ENCODE assay signal across 18 mouse cellular contexts in the genomic region with DNA sequence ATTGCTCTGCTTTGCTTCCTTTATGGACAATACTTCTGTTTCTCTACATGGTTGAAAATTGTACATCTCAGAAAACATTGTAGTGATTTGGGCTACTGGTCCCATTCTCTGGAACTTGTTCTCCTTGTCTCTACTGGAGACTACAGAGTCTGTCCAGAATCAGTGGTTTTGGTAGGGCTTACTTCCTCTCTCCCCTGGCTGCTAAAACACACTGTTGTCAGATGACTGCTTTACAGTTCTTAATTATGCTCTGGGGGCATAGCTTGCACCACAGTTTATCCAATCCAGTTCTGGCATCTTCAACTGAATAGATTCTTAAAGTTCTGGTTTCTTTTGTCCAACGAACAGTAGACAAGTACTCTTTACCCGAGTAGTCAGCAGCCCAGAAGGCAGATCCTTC. TPM values are rescaled to one million over a fixed set of nuclear protein-coding genes. Genes with fewer than 3 reads are reported as not detected.
DNase-seq lines count a peak whose midpoint lies in the region; ATAC-seq and TF ChIP-seq lines count a peak whose summit lies in the region.
"Had no signal": no experiment of that assay in that cellular context is flagged by ENCODE, and none has a peak within 500 bp of the region (broad histone marks: within the 10 kb centered on the region; RNA-seq: fewer than 3 reads in every experiment).

No protein-coding gene starts in this region.

- H3K4me1 ChIP-seq in MEL (ENCODE audit: control insufficient read depth in 1 of 2, insufficient read depth in 2 of 2, low read length in 2 of 2) = peaks cover 4 to 7% of the 10 kb centered on the region in 2 experiments
- H3K4me1 ChIP-seq: embryonic facial prominence, embryonic 12.5 days; hindbrain, embryonic 10.5 days had no signal

- no peak for TF ChIP-seq CTCF in MEL (IDR thresholded peaks at IDR 0.05 in 2 of 3, conservative IDR thresholded peaks at IDR 0.05 in 1 of 3; ENCODE audit: control insufficient read depth in 1 of 3, insufficient read depth in 1 of 3, low read depth in 2 of 3, low read length in 3 of 3, poor library complexity in 1 of 3, severe bottlenecking in 1 of 3)

- H3K27me3 ChIP-seq in MEL (ENCODE audit: control insufficient read depth in 1 of 2, insufficient read depth in 2 of 2, low read length in 2 of 2) = no peaks in the 10 kb centered on the region
- H3K27me3 ChIP-seq in splenic B cell, adult 2 months (ENCODE audit: control insufficient read depth, insufficient read depth, low read length, poor library complexity, severe bottlenecking) = no peaks in the 10 kb centered on the region
- H3K27me3 ChIP-seq: embryonic facial prominence, embryonic 12.5 days; heart, embryonic 15.5 days; intestine, embryonic 15.5 days had no signal

- H3K79me2 ChIP-seq in MEL (ENCODE audit: control insufficient read depth, insufficient read depth, low read length, poor library complexity) = no peaks in the 10 kb centered on the region

- no peak overlapping the region for H3K27ac ChIP-seq in MEL (ENCODE audit: control insufficient read depth, low read depth, low read length)
- H3K27ac ChIP-seq: embryonic facial prominence, embryonic 12.5 days; heart, embryonic 15.5 days; hindbrain, embryonic 10.5 days; hindbrain, embryonic 14.5 days; intestine, embryonic 15.5 days had no signal

- TF ChIP-seq RAD21 in MEL (IDR thresholded peaks at IDR 0.05; ENCODE audit: low read depth, low read length) = no peak

- no peak overlapping the region for H3K4me3 ChIP-seq in MEL (ENCODE audit: control insufficient read depth in 1 of 2, insufficient read depth in 1 of 2, low read depth in 2 of 2, low read length in 2 of 2)
- H3K4me3 ChIP-seq: embryonic facial prominence, embryonic 12.5 days; heart, embryonic 15.5 days; hindbrain, embryonic 10.5 days; intestine, embryonic 15.5 days had no signal

- TF ChIP-seq POLR2A in MEL (IDR thresholded peaks at IDR 0.05; ENCODE audit: control insufficient read depth in 1 of 2, insufficient read depth in 1 of 2, low read depth in 1 of 2, low read length in 2 of 2, poor library complexity in 1 of 2) = no peak

- TF ChIP-seq EP300 in MEL (IDR thresholded peaks at IDR 0.05; ENCODE audit: low read depth in 1 of 2, low read length in 2 of 2) = no peak

- peak; percentile 38 to 78; a peak in 3 of 4 replicates for ATAC-seq in hematopoietic stem cell, adult 5-6 weeks (replicated peaks in 1 of 2; ENCODE audit: insufficient read depth in 1 of 2, low FRiP score in 2 of 2, low TSS enrichment in 1 of 2, low read depth in 1 of 2, poor library complexity in 2 of 2, severe bottlenecking in 2 of 2)
- ATAC-seq: forebrain, embryonic 16.5 days; intestine, embryonic 15.5 days had no signal

- H3K9ac ChIP-seq in MEL (ENCODE audit: control insufficient read depth, low read depth, low read length, poor library complexity, severe bottlenecking) = no peak overlapping the region
- H3K9ac ChIP-seq: embryonic facial prominence, embryonic 12.5 days; heart, embryonic 15.5 days; hindbrain, embryonic 14.5 days; intestine, embryonic 15.5 days had no signal

- DNase-seq in A20 (ENCODE audit: low read depth, low spot score) (peak; percentile 38), MEL (ENCODE audit: low read depth, low spot score) (peak; percentile 45)
- peak; percentile 48 for DNase-seq in splenic B cell, adult 2 months (ENCODE audit: low read depth, low spot score)
- no peak for DNase-seq in cerebellum, adult 18-20 months
- DNase-seq in heart, adult 8-10 months (ENCODE audit: low spot score) = no peak
- DNase-seq: adrenal gland, postnatal 14 days; cerebellum, adult 2 months; cerebellum, postnatal 10 days; gastrocnemius, postnatal 10 days; heart, postnatal 14 days had no signal

- peaks cover 0 to 20% of the 10 kb centered on the region in 2 experiments; a peak in 2 of 4 replicates for H3K36me3 ChIP-seq in MEL (ENCODE audit: control insufficient read depth in 1 of 2, insufficient read depth in 2 of 2, low read length in 2 of 2)
- H3K36me3 ChIP-seq in splenic B cell, adult 2 months (ENCODE audit: control insufficient read depth, insufficient read depth, low read length, poor library complexity, severe bottlenecking) = 0 out of 2 replicates have a peak, but pooled peaks cover 1% of the 10 kb centered on the region
- H3K36me3 ChIP-seq: embryonic facial prominence, embryonic 12.5 days; heart, embryonic 15.5 days; hindbrain, embryonic 10.5 days; intestine, embryonic 15.5 days had no signal

- H3K9me3 ChIP-seq in MEL (replicated peaks; ENCODE audit: insufficient read depth, low read length) = no peaks in the 10 kb centered on the region
- H3K9me3 ChIP-seq: embryonic facial prominence, embryonic 12.5 days; G1E; heart, embryonic 15.5 days; hindbrain, embryonic 10.5 days; intestine, embryonic 15.5 days had no signal

TF ChIP-seq in MEL, 35 proteins besides CTCF, POLR2A, EP300 and RAD21:
- TF ChIP-seq ZMIZ1 (IDR thresholded peaks at IDR 0.05; ENCODE audit: low read depth, low read length) (no peak), MYB (IDR thresholded peaks at IDR 0.05; ENCODE audit: low read depth, low read length) (no peak), MAFK (IDR thresholded peaks at IDR 0.05; ENCODE audit: borderline replicate concordance, low read depth, low read length) (no peak), UBTF (IDR thresholded peaks at IDR 0.05; ENCODE audit: borderline replicate concordance, insufficient read depth, low read depth, low read length) (no peak), CHD1 (IDR thresholded peaks at IDR 0.05; ENCODE audit: low read depth, low read length) (no peak), TBP (IDR thresholded peaks at IDR 0.05; ENCODE audit: low read depth, low read length) (no peak), NELFE (IDR thresholded peaks at IDR 0.05; ENCODE audit: low read depth, low read length) (no peak), KAT2A (conservative IDR thresholded peaks at IDR 0.05; ENCODE audit: low read depth, low read length) (no peak), USF2 (IDR thresholded peaks at IDR 0.05; ENCODE audit: borderline replicate concordance in 1 of 2, insufficient read depth in 1 of 2, low read depth in 1 of 2, low read length in 2 of 2) (no peak), CHD2 (IDR thresholded peaks at IDR 0.05; ENCODE audit: low read length) (no peak), MEF2A (IDR thresholded peaks at IDR 0.05; ENCODE audit: extremely low read depth, insufficient replicate concordance, low read depth, low read length, poor library complexity, severe bottlenecking) (no peak), MAZ (IDR thresholded peaks at IDR 0.05; ENCODE audit: low read depth, low read length) (no peak), TAL1 (IDR thresholded peaks at IDR 0.05; ENCODE audit: low read length) (no peak), SMC3 (IDR thresholded peaks at IDR 0.05; ENCODE audit: low read depth, low read length) (no peak), BHLHE40 (IDR thresholded peaks at IDR 0.05; ENCODE audit: borderline replicate concordance, low read depth, low read length) (no peak), MXI1 (IDR thresholded peaks at IDR 0.05; ENCODE audit: low read depth, low read length) (no peak)

RNA-seq across cellular contexts. Expression of a gene that starts 27.0 kb away (rescaled TPM):
- total RNA-seq in MEL (2012; rRNA removed) = 44.4 and 49.0 TPM in 2 replicates
- polyA plus RNA-seq in MEL (2012; ENCODE audit: insufficient read depth in 1 of 2, insufficient read length in 2 of 2, low read depth in 1 of 2, low replicate concordance in 2 of 2, missing spikeins in 1 of 2) = 100 to 1,000 TPM in 1 of 2 experiments, 10 to 100 TPM in 1; 67.6 to 180 TPM
- total RNA-seq in hematopoietic stem cell, adult 5-6 weeks (2017) = 130 and 131 TPM in 2 replicates
- 1 to 10 TPM in 1 of 4 experiments, under 1 TPM in 3; 0.31 to 2.2 (median 0.83) TPM for total RNA-seq in heart, adult 8-10 months (2022)

Comparison
In these comparisons a context has a peak if more than half of its experiments do, and no peak if none do; other contexts are left out.
1. DNase-seq: peak in A20 (single experiment), MEL (single experiment) and splenic B cell, adult 2 months (single experiment); none in cerebellum, adult 18-20 months (0 of 2) and heart, adult 8-10 months (single experiment).
2. RNA of a gene that starts 27.0 kb away (total RNA-seq): 130 to 131 TPM in hematopoietic stem cell, adult 5-6 weeks and 44.4 to 49.0 TPM in MEL; 0.31 to 2.2 TPM in heart, adult 8-10 months; every median in the first group is over 10 times any median in the second.